Mouse (Mus musculus): Measurements from ENCODE around the gene Ceacam16.

Gene Ceacam16

DNA sequence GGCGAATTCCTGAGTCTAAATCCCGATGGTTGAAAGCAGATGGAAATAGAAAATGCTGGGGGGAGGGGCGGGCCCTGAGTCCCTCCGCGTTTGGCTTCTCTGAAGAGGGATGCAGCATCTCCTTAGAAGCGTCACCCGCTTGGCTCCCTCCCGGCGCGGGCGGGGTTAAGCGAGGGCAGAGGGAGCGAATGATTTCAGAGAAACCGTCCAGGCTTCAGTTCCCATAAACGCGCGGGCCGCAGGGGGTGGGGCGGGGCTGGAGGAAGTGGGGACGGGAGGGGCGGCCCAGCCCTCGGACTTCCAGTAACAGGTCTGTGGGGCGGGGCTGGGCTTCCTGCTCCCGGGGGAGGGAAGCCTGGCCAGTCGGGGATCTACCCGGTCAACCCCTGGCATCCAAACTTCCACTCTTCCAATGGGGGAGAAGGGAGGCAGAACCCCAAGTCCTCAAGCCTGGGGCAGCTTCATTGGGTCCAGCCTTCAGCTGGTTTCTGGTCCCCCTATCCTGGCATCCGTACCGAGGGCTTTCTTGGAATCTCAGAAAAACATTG lies 44.8 kb downstream of the Ceacam16 start:
- DNase-seq (ENCODE audit: low spot score) = peak; percentile 68

DNA sequence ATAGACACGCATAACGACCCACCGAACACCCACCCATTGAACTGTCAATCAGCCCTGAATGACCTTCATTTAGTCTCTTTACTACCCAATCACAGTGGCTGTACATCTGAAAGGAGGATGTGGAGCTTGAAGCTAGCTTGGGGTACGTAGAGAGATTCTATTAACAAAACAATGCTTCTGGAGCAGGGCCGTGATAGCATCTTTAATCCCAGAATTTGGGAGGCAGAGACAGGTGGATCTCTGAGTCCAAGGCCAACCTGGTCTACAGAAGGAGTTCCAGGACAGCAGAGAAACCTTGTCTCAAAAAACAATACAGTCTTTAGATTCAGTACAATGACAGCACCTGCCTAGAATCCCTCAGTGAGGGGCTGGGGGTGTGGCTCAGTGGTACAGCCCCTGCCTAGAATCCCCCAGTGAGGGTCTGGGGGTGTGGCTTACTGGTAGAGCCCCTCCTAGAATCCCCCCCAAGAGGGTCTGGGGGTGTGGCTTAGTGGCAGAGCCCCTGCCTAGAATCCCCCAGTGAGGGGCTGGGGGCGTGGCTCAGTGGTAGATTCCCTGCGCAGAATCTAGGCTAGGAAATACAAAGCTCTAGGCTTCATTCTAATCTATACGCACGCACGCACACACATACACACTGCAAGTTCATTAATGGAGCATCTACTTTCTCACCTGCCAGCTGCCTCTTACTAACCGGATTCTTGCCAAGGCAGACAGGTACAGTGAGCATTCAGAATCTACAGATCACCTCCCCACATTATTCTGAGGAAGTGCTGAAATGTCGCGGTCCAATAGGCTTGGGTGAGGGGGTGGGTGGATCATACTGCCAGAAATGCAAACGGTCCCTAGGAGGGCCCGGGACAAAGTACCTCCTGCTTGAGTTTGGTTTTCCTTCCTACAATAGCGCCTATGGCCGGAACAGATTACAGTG lies 45.5 kb downstream of the Ceacam16 start:
- no peak for DNase-seq (ENCODE audit: low spot score)

DNA sequence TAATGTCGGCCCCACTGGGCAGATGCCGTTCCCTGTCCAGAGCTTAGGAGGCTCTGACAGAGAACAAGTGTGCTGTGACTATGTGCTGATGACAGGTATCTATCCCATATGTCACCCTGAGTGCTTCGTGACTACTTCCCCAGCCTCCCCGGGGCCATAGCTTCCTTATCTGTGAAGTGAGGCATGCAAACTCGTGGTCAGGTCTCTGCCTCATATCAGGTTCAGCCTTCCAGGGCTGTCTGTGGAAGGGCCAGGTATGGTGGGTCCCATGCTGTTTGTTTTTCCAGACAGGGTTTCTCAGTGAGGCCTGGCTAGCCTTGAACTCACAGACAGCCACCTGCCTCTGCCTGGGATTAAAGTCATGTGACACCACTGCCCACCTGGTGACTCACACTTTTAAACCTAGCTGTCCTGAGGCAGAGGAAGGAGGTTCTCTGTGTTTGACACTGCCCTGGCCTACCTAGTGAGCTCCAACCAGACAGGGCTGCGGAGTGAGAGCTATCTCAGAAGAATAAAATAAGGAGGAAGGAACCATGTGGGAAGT lies 47.4 kb downstream of the Ceacam16 start:
- DNase-seq (ENCODE audit: low spot score) = no peak

- no peak for DNase-seq (ENCODE audit: low spot score)
Observed at GRCm38 (mm10) chr7:19813161-19813560, 47.9 kb downstream of the Ceacam16 start.

- peak; percentile 62 for DNase-seq (ENCODE audit: low spot score)
Observed at GRCm38 (mm10) chr7:19811114-19811513, 50.0 kb downstream of the Ceacam16 start.

- peak; percentile 21 for DNase-seq (ENCODE audit: low spot score)
Observed at GRCm38 (mm10) chr7:19809369-19809768, 51.7 kb downstream of the Ceacam16 start.

- no peak for DNase-seq (ENCODE audit: low spot score)
Observed at GRCm38 (mm10) chr7:19806356-19806969, 54.6 kb downstream of the Ceacam16 start.

GRCm38 (mm10) chr7:19802995-19803394 lies 58.1 kb downstream of the Ceacam16 start:
- peak; percentile 84 for DNase-seq (ENCODE audit: low spot score)
